Mouse (Mus musculus): ENCODE data around the gene Prdm11. TPM values are rescaled to one million over a fixed set of nuclear protein-coding genes. Genes with fewer than 3 reads are reported as not detected.
A peak's percentile ranks its signal among the peaks of the same experiment; 100 is the strongest.

Prdm11 gene
- total RNA-seq, 2 experiments from 2014 or later = 8.8 to 10.4 TPM

DNA sequence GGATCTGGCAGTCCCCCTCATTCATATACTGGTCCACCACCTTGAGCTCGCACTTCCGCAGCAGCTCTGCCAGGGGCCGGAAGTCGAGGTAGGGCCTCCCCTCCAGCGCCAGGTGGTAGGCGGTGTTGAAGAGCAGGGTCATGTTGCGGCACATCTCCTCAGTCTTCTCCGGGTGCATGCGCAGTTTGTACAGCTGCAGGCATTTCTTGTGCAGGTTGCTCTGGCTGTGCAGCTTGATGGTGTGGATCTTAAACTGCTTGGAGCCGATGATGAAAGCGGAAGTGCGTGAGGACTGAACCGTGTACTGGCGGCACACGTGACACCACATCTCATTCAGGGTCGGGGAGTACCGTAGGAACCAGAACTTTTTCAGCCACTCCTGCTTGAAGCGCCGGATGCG, 72.3 kb downstream of the Prdm11 start:
- intact Hi-C loops (cut with DNase I) = no loop called here
- DNase-seq = no peak

DNA sequence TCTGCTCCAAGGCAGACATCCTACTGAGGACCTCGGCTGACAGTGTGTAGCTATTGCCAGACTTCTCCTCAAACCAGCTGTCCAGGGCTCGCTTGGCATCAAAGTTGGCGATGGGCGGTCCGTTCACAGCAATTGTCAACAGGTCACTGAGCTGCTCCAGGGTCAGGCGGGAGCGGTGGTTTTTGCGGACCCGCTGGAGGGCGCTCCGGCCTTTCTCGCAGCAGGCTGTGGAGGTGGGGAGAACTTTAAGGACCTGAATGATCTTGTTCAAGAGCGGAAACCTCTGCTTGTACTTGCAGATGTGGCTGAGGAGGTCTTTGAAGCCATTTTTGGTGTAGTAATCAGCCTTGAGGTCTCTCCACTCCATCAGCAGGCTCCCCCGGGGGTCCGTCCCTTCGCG, 73.9 kb downstream of the Prdm11 start:
- no peak for DNase-seq
- intact Hi-C loops (cut with DNase I) = no loop called here

DNA sequence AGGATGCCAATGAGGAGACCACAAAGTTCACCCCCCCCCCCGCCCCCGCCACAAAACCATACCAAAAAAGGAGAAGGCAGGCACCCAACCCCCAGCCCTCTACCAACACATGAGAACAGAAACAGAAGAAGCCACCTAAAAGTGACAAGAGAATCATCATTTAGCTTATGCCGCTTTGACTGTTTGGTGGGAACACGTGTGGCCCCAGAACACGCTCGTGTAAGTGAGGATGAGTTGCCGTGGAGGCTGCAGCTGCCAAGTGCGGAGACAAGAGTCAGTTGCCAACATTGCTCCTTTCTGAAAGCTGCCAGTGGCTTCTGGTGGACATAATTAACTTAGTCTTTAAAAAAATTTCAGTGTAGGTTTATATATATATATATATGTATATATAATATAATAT, 74.4 kb downstream of the Prdm11 start:
- intact Hi-C loops (cut with DNase I) = no loop called here
- DNase-seq = no peak

DNA sequence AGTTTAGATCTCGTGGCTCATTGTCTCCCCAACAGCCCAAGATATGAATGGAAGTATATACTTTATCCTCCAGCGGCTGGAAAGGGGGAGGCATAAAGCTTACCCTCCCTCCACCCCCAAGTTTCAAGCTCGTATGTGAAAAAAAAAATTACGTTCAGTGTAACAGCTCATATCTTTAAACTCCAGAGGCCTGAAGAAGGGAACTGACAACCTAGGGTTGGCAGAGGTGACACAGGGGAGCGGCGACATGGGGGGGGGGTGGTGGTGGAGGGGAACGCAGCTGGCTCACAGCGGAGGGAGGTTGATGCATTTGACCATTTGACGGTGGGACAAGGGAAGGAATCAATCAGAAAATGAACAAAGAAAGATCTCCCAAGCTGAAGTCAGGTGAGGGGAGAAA, 74.9 kb downstream of the Prdm11 start:
- DNase-seq = no peak
- intact Hi-C loops (cut with DNase I) = no loop called here

DNA sequence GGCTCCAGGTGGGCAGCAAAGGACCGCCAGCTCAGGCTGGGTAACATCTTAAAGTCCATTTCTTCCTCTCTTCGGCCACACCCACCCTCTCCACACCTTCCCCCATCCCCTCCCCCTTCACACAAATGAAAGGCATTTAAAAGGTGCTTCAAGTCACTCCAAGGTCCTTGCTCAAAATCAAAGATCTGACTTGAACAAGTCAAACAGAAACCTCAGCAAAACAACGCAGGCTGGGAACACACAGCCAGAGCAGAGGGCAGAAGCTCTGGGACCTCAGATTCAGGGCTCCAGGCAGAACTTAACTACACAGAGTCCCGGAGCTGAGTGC, 78.2 kb downstream of the Prdm11 start:
- no peak for DNase-seq
- intact Hi-C loops (cut with DNase I) = loop anchor here (2.0 kb wide), 1 partner anchor 95 kb away; no protein-coding TSS in a partner anchor

DNA sequence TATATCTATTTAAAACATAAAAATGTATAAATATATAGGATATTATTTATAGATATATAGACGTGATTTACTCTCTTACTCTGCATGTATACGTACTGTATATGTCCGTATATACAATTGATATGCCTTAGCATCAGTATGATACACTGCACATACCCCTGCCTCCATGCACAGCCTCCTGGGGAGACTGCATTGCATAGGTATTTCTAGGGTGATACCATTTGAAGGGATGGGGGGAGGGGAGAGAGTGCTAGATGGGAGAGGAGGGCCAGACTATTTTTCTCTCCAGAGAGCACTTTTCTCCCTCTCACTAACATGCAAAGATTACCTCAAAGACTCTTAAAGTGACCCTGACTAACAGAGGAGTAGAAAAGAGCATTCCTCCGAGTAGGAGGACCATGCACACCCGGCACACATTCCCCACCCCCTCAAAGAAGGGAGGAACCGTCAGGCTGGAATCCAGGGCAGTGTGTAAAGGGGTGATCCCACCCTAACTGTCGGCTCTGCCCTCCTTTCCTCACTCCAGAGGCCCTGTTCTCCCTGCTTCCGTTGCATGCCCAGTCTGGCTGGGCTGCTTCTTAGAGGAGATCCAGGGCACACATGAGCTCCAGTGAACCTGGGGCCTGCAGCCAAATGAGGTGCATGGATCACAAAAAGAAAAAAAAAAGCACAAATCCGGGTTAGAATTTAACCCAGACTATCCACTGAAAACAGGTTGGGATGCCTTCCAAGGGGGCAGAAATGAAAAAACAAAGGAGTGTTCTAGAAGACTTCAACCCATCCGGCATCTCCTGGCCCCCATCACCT, 78.7 kb downstream of the Prdm11 start:
- no peak for DNase-seq
- intact Hi-C loops (cut with DNase I) = loop anchor here (2.0 kb wide), 1 partner anchor 96 kb away; no protein-coding TSS in a partner anchor

DNA sequence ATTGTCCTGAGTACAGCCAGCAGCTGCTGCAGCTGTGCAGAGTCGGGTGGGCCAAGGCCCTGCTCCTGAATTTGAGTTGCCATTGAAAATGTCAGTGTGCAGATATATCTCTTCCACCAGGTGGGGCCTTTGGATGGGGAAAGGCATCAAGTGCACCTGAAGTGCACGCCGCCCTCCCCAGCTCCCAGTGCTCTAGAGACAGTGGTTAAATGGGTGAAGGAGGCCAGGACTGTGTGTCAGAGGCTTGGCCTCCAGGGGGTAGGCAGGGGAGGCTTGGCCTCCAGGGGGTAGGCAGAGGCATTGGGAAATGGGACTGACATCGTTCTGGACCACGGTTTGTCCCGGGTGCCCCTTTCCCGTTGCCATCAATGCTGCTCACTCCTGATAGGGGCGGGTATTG, 79.7 kb downstream of the Prdm11 start:
- intact Hi-C loops (cut with DNase I) = loop anchor here (2.0 kb wide), 1 partner anchor 97 kb away; no protein-coding TSS in a partner anchor
- DNase-seq = no peak

DNA sequence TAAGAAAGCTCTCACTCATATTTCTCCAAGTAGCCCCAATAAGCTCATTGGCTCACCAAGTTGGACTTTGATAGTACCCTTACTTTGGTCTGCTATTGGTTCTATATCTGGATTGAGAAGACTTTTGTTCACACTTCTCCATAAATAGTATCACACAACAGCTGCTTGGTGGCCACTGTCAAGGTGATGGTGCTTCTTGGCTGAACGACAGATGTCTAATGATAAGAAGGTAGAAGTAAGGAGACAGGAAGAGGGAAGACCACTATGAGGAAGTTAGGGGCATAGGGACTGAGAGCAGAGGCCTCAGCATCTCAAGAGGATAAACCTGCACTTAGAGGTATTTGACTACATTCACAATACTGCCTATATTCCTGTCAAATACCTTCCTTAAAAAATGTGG, 81.6 kb downstream of the Prdm11 start:
- intact Hi-C loops (cut with DNase I) = no loop called here
- DNase-seq = no peak

DNA sequence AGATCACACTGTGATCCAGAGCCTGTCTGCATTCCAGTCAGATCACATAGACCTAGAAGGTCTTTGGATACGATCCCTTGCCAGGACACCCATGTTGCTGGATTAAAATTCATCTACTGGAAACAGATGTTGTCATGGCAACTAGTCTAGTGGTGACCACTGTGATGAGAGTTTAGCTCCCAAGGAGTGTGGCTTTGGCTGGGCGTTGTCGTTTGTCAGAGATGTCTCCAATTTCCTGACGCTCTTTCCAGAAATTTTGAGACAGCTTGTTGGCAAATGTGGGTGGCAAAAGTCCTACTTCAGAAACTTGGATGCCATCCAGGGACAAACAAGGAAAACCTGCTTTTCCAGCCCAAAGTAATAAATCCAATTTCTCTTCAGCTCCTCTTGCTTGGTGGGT, 87.3 kb downstream of the Prdm11 start:
- no peak for DNase-seq
- intact Hi-C loops (cut with DNase I) = no loop called here

DNA sequence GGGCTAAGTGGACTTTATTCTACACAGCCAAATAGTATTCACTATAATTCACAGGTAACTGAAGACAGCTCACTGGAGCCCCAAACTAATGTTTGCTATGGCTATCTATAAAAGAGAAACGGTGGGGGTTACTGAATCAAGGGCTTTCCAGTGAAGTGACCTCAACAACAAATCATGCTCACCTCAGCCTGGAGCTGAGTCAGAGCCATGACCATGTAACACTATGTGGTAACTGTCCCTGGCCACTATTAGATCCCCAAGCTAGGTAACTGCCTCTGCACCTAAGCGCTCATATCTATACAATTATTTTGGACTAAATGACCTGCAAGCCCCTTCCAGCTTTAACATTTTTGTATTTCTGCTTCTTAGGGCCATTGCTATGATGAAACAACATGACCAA, 89.0 kb downstream of the Prdm11 start:
- intact Hi-C loops (cut with DNase I) = no loop called here
- DNase-seq = no peak

DNA sequence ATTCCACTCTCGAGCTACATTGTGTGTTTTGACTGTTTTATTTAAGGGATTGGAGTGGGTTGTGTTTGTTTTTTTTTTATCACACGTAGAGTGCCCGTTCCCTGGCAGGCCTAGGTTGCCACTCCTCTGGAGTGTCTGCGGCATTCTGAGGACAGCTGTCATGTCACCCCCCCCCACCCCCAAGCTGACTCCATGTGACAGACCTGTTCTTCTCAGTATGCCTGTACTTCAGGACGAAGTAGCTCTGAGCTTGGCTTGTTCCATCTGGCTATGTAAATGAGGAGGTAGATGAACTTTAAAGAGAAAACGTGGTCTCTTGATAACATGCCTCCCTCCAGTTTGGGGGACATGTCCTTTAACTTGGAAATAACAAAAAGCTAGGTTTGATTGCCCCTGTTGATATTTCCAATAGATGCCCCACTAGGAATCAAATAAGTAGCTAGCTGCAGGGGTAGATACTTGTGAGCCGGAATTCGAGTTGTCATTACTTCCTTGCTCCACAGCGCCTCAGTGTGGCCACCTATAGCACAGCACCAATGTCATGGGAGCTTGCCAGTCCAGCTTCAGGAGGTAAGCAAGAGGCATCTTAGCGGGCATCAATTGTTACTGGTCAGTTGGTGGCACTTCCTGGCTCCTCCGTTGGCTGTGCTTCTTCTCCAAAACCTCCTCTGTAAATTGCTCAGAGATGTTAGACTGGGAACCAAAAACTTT, 91.4 kb downstream of the Prdm11 start:
- intact Hi-C loops (cut with DNase I) = loop anchor here (1.0 to 2.0 kb wide), 2 partner anchors 44 to 72 kb away; no protein-coding TSS in a partner anchor
- DNase-seq = peak; percentile 60 to 74

DNA sequence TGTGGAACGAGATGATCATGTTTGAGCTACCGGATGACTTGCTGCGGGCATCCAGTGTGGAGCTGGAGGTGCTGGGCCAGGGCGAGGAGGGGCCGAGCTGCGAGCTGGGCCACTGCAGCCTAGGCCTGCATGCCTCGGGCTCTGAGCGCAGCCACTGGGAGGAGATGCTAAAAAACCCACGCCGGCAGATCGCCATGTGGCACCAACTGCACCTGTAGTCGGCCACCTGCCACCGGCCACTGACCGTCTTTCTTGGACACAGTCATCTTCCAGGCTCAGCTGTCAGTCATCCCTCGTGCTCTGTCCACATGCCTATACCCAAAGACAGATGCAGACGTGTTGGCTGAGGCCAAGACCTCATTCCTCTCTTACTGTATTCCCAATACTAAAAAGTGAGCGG, 92.5 kb downstream of the Prdm11 start:
- no peak for DNase-seq
- intact Hi-C loops (cut with DNase I) = no loop called here

DNA sequence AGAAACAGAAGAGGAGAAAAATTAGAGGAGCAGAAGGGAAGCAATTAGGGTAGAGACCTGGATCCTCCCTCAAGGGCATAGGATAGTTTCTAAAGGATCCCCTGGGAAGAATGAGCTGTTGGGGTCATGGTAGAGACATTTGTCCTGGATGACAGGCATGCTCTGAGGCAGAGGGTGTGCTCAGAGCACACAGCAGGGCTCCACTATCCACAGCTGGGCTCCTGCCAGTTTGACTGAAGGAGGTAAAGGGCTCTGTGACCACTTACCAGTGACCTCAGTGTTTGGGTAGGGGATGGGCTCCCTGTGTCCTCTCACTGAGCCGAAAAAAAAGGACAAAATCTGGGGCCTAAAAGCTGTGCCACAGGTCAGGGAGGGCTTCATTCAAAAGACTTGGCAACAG, 96.4 kb downstream of the Prdm11 start:
- DNase-seq = no peak
- intact Hi-C loops (cut with DNase I) = no loop called here

DNA sequence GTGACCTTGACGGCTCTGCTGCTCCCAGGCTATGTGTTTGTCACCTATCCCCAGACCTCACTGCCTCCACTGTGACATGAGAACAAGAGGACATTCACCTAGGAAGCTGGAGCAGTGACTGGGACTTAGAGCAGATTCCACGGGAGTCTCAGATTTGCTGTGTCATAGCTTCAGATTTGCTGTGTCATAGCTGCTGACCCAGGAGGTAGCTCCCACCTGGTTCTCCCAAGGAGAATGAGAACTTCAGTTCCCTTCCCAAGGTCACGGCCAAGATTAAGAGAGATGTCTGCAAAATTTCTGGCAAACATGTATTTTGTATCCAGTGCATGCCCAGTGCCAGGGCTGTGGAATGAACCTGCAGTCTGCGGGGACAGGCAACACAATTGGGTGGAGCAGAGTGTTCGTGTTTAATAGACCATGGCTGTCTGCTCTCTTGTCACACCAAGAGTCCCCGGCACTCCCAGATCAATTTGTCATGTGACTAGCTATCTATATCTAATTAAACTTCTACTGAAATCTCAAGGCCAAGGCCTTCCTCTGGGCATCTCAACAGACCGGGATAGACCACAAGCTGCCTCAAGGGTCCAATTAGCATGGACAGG, 97.2 kb downstream of the Prdm11 start:
- DNase-seq = no peak
- intact Hi-C loops (cut with DNase I) = no loop called here

DNA sequence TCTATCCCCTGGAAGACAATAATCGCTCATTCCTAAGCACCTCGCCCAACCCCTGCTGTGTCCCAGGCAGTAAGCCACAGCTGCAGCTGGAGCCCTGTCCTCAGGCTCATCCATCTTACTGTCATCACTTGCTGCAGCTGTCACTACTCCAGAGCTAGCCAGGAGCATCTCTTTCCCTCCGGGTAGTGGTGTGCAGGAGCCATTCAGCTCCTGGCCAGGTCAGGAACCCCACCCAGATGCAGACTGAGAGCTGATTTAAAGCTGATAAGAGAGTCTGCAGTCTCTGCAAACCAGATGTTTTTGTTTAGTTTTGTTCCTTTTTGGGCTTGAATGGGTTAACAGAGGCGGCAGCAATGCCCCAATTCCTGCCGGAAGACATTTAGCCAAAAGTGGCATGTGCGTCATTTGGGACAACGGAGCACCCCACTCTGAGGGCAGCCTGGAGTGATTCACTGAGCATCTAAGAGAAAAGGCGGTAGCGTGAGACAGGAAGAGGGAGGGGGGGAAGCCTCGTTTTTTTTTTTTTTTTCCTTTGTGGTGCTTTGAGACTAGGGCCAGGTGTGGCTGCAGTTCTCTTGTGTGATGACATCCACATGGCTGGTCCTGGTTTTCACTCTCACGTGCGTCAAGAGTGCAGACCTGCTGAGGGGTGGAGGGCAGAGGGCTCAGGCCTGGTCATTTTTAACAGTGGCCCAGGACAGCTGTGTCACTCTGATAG, 97.8 kb downstream of the Prdm11 start:
- intact Hi-C loops (cut with DNase I) = no loop called here
- DNase-seq = peak in 1 of 2 experiments; percentile 25

DNA sequence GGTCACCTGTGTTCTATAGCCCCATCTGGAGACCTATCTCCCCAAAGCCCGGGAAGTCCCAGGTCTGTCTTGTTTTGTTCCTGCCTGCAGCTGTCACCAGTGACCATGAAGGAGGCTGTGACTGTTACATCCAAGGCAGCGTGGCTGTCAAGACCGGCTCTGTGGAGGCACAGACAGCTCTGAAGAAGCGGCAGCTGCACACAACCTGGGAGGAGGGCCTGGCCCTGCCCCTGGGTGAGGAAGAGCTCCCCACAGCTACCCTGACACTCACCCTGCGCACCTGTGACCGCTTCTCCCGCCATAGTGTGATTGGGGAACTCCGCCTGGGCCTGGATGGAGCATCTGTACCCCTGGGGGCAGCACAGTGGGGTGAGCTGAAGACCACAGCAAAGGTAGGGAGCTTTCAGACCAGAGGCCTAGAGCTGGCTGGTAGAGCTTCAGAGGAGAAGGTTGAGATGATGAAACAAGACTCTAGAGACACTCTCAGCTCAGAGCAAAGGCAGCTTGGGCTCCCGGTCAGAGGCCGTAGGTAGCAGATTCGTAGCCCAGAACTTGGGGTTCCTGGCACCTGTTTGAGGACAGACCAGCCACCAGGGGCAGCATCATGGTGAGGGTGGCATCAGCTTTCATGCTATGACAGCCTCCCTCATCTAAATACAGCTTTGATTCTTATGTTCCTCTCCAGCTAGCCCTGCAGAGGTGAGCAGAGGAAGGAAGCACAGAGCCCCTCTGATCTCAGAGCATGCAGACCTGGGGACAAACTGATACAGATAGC, 100.0 kb downstream of the Prdm11 start:
- intact Hi-C loops (cut with DNase I) = no loop called here
- DNase-seq = no peak

DNA sequence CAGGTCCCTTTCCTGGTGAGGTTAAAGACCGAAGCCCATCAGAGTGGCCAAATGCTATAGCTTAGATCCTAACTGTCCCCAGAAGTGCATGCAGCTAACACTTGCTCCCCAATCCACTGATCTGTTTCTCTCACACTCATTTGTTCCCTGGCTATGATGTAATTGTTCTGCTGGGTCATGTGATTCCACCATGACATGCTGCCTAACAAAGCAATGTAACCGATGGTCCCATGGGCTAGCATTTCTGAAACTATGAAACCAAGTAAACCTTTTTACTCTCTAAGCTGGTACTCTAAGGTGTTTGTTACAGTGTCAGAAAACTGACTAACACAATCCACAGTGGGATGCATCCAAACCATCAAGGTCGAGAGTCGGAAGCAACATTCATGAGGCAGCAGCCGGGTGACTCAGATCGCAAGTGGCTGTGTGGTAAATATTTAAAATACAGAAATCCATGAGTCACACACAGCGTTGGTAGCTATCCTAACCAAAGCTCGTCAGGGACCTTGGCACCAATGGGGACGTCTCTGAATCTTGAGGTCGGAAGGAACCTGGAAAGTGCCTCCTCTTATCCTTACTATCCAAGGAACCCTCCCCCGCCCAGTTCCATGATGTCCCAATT, 100.7 kb downstream of the Prdm11 start:
- intact Hi-C loops (cut with DNase I) = no loop called here
- no peak for DNase-seq

DNA sequence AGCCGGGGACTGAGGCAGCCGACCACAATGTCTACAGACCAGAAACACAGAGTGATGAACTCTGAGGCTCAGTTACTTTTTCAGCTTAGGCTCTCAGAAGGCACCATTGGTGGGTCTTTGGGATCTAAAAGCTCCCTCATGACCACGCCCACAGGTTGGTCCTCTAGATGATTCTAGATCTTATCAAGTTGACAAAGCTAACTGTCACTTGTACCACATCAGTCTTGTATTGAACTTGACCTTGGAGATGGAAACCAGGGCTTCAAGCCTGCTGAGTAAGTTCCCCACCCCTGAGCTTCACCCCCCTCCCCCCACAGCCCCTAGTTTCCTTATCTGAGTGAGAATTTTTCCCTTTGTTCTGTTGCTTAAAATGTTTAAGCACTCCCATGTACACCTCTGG, 101.6 kb downstream of the Prdm11 start:
- DNase-seq = no peak
- intact Hi-C loops (cut with DNase I) = no loop called here

DNA sequence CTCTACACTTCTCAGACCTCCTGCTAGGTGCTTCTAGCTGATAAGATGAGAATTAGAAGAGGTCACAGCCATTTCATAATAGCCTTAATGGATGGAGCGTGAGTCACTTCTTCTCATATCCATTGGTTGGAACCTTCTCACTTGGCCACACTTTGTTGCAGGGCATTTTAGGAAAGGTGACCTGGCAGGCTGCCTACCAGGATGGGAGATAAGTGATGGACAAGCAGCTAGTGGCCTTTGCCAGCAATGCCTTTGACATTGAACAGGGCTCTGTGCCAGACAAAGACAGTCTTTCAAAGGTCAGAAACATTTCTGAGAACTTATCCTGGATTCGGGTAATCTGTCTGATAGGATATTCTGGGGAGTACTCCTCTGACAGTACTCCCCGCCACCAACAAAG, 102.6 kb downstream of the Prdm11 start:
- intact Hi-C loops (cut with DNase I) = no loop called here
- DNase-seq = peak; percentile 48 to 53

DNA sequence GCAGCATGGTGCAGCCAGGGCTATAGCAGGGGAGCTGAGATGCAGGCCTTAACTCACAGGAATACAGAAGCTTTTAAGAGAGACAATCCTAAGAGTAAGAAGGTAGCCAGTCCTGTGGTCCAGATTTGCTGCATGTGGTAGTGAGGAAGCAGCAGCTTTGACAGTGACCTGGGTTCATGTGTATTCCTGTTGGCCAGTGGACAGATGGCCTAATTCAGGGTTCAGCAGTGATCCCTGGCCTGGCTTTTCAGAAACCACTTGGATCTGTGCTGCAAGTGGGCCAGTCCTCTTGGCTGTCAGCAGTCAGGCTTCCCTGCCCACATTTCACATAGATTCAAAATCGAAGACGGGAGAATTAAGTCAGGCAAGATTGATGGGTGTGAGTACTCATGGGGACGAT, 104.5 kb downstream of the Prdm11 start:
- intact Hi-C loops (cut with DNase I) = no loop called here
- DNase-seq = no peak
